Mouse (Mus musculus) embryonic facial prominence, embryonic 12.5 days (tissue): Measurements from ENCODE around the gene Satb2. TPM values are rescaled to one million over a fixed set of nuclear protein-coding genes. Genes with fewer than 3 reads are reported as not detected.

ENCODE experiments used
- ATAC-seq: fragments of 200-750 bp; cut with Nextera tagmentation; 2 replicates; pipeline ENCODE4 v1.8.0; 2017; ENCODE audit not compliant: insufficient number of reproducible peaks, insufficient read depth, low FRiP score, low TSS enrichment
- H3K27ac ChIP-seq: fragments of 300-500 bp; sonication (generic); 2 replicates; pipeline ENCODE4 v1.5.1; 2016; ENCODE audit warnings: mild to moderate bottlenecking
- H3K27me3 ChIP-seq: fragments of 300-500 bp; sonication (generic); 2 replicates; pipeline ENCODE4 v1.6.1; 2016; ENCODE audit warnings: mild to moderate bottlenecking, moderate library complexity
- H3K36me3 ChIP-seq: fragments of 300-500 bp; sonication (generic); 2 replicates; pipeline ENCODE4 v1.6.1; 2016; ENCODE audit warnings: mild to moderate bottlenecking
- H3K4me1 ChIP-seq: fragments of 300-500 bp; sonication (generic); 2 replicates; pipeline ENCODE4 v1.6.1; 2016
- H3K4me2 ChIP-seq: fragments of 300-500 bp; sonication (generic); replicated peaks from 2 replicates; pipeline ENCODE4 v1.6.1; 2016; ENCODE audit warnings: mild to moderate bottlenecking, moderate library complexity
- H3K4me3 ChIP-seq: fragments of 300-500 bp; sonication (generic); 2 replicates; pipeline ENCODE4 v1.5.1; 2016; ENCODE audit warnings: mild to moderate bottlenecking
- H3K9ac ChIP-seq: fragments of 300-500 bp; sonication (generic); 2 replicates; pipeline ENCODE4 v1.6.1; 2016; ENCODE audit warnings: mild to moderate bottlenecking, moderate library complexity
- H3K9me3 ChIP-seq: fragments of 300-500 bp; sonication (generic); 2 replicates; pipeline ENCODE4 v1.6.1; 2016; ENCODE audit warnings: mild to moderate bottlenecking, moderate library complexity
- WGBS: fragments of 180-500 bp; shearing (Covaris S2); methylation state at CpG from one replicate; pipeline ENCODE4 v1.1.7; 2016; 5-methylcytosine and 5-hydroxymethylcytosine counted together
- polyA plus RNA-seq: library from polyadenylated mRNA; unstranded; fragments of >200 nt; fragmentation: Nextera tagmentation; extraction: Ambion mirVana; gene quantifications from 2 replicates; pipeline ENCODE4 v1.2.1, GENCODE M21; 2016

Gene Satb2
- polyA plus RNA-seq, 1 experiment from 2014 or later, result 18.9 TPM

GRCm38 (mm10) chr1:56862799-56863198 lies 115.7 kb downstream of the Satb2 start:
- H3K27ac ChIP-seq, result no peak overlapping the region
- H3K36me3 ChIP-seq, result no peaks in the 10 kb centered on the region
- 0 out of 2 replicates have a peak, but pooled peaks cover 5% of the 10 kb centered on the region for H3K4me1 ChIP-seq
- no peak overlapping the region for H3K9ac ChIP-seq
- no peak for ATAC-seq
- no peak overlapping the region for H3K4me3 ChIP-seq
- H3K4me2 ChIP-seq, result no peak overlapping the region
- 27% methylated on average over 4 of the region's 4 CpGs for WGBS
- H3K9me3 ChIP-seq, result no peaks in the 10 kb centered on the region
- no peaks in the 10 kb centered on the region for H3K27me3 ChIP-seq

- H3K9ac ChIP-seq, result no peak overlapping the region
- no peaks in the 10 kb centered on the region for H3K36me3 ChIP-seq
- H3K27ac ChIP-seq, result no peak overlapping the region
- H3K4me2 ChIP-seq, result no peak overlapping the region
- no peaks in the 10 kb centered on the region for H3K27me3 ChIP-seq
- H3K4me3 ChIP-seq, result no peak overlapping the region
- 79% methylated on average over 8 of the region's 8 CpGs for WGBS
- no peak for ATAC-seq
- no peaks in the 10 kb centered on the region for H3K9me3 ChIP-seq
- H3K4me1 ChIP-seq, result 0 out of 2 replicates have a peak, but pooled peaks cover 5% of the 10 kb centered on the region
These were observed 121.2 kb downstream of the Satb2 start for GRCm38 (mm10) chr1:56857202-56857601.

- no peak overlapping the region for H3K9ac ChIP-seq
- H3K27ac ChIP-seq, result no peak overlapping the region
- H3K36me3 ChIP-seq, result no peaks in the 10 kb centered on the region
- no peak for ATAC-seq
- no peaks in the 10 kb centered on the region for H3K27me3 ChIP-seq
- H3K4me2 ChIP-seq, result no peak overlapping the region
- no peaks in the 10 kb centered on the region for H3K9me3 ChIP-seq
- no peak overlapping the region for H3K4me3 ChIP-seq
- WGBS, result 90% methylated on average over 8 of the region's 8 CpGs
- H3K4me1 ChIP-seq, result no peaks in the 10 kb centered on the region
These were observed 128.0 kb downstream of the Satb2 start for GRCm38 (mm10) chr1:56850446-56850845.

DNA sequence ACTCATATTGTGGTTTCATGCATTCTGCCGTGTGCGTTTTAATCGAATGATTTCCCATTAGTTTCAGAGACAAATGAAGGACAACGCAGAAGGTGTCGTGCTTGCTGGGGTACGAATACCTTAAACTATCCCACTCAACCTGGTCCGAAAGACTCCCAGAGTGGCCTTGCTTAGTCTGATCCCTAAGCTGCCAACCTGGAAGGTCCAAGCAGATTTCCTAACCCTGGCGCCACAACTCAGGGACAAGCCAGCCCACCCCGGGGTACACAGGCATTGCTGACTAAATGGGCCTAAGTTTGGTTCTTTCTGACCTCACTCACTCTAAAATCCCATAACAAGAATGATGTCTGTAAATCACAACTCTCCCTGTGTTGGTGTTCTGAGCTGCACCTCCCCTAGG lies 132.1 kb downstream of the Satb2 start:
- 92% methylated on average over 9 of the region's 9 CpGs for WGBS
- H3K27me3 ChIP-seq, result no peaks in the 10 kb centered on the region

GRCm38 (mm10) chr1:56845523-56846118 lies 132.8 kb downstream of the Satb2 start:
- no peaks in the 10 kb centered on the region for H3K27me3 ChIP-seq
- H3K9ac ChIP-seq, result no peak overlapping the region
- no peak for ATAC-seq
- 65% methylated on average over 8 of the region's 8 CpGs for WGBS
- no peaks in the 10 kb centered on the region for H3K9me3 ChIP-seq
- no peak overlapping the region for H3K4me3 ChIP-seq
- no peaks in the 10 kb centered on the region for H3K4me1 ChIP-seq
- no peak overlapping the region for H3K27ac ChIP-seq
- no peak overlapping the region for H3K4me2 ChIP-seq
- no peaks in the 10 kb centered on the region for H3K36me3 ChIP-seq

More for the DNA sequence above, 132.1 kb downstream of the Satb2 start:
- no peaks in the 10 kb centered on the region for H3K4me1 ChIP-seq
- no peak overlapping the region for H3K27ac ChIP-seq
- H3K36me3 ChIP-seq, result no peaks in the 10 kb centered on the region
- ATAC-seq, result no peak
- H3K9me3 ChIP-seq, result no peaks in the 10 kb centered on the region
- H3K4me3 ChIP-seq, result no peak overlapping the region
- H3K9ac ChIP-seq, result no peak overlapping the region
- H3K4me2 ChIP-seq, result no peak overlapping the region

- 18% methylated on average over 10 of the region's 10 CpGs for WGBS
- no peak for ATAC-seq
- no peak overlapping the region for H3K9ac ChIP-seq
- no peaks in the 10 kb centered on the region for H3K27me3 ChIP-seq
- H3K9me3 ChIP-seq, result no peaks in the 10 kb centered on the region
- H3K4me2 ChIP-seq, result no peak overlapping the region
- H3K27ac ChIP-seq, result no peak overlapping the region
- H3K4me1 ChIP-seq, result no peaks in the 10 kb centered on the region
- no peak overlapping the region for H3K4me3 ChIP-seq
- no peaks in the 10 kb centered on the region for H3K36me3 ChIP-seq
These were observed 133.7 kb downstream of the Satb2 start for GRCm38 (mm10) chr1:56844551-56845330.

- Histone ChIP-seq H3K9me3 (no peaks in the 10 kb centered on the region), H3K27ac (no peak overlapping the region), H3K4me2 (no peak overlapping the region), H3K9ac (no peak overlapping the region), H3K4me3 (no peak overlapping the region), H3K4me1 (peaks cover 2% of the 10 kb centered on the region; the same call in 1 of the 2 replicates), H3K27me3 (no peaks in the 10 kb centered on the region), H3K36me3 (no peaks in the 10 kb centered on the region)
- ATAC-seq, result no peak
- 59% methylated on average over 1 of the region's 1 CpGs for WGBS
These were observed 139.5 kb downstream of the Satb2 start for GRCm38 (mm10) chr1:56838901-56839300.

DNA sequence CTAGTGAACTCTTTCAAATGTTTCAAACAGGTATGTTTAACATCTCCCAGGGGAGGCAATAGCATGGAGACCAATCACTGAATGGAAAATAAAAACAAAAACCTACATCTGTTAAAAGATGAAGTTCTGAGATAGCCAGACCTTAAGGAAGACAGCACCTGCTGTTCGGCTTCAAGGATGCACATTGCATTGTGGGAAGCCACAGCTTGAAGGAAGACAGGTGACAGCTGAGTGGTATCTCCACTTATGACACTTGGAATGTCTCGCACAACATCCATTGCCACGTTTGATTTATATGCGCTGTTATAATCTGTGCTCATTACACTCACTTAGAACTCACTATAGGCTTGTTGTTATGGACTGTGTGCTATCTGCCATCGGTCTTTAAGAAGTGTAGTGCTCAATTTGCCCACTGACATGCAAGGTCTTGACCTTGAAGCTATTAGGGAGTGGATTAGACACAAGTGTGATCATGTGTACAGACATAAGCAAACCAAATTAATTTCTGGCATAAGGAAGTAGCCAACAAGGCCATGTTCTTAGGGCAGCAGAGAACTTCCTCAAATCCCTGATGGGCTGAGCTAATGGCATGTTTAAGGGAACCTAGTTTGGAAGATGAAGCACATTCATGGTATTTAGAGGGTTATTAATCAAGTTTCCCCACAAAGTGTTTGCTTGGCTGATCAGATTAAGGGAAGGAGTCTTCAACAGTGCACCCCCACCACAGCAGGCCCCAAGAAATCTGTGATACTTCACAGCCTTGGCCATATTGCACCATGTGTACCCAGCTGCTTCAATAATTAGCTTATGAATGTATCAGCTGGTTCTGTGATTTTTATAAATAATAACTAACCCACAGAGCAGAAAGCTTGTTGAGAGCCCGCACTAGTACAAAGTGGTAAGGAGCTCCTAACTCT lies 144.2 kb downstream of the Satb2 start:
- Histone ChIP-seq H3K4me2 (no peak overlapping the region), H3K27me3 (no peaks in the 10 kb centered on the region), H3K9me3 (no peaks in the 10 kb centered on the region), H3K27ac (no peak overlapping the region), H3K9ac (no peak overlapping the region), H3K4me3 (no peak overlapping the region), H3K36me3 (0 out of 2 replicates have a peak, but pooled peaks cover 5% of the 10 kb centered on the region), H3K4me1 (peaks cover 3% of the 10 kb centered on the region; the same call in 1 of the 2 replicates)
- ATAC-seq, result no peak
- 89% methylated on average over 6 of the region's 6 CpGs for WGBS

DNA sequence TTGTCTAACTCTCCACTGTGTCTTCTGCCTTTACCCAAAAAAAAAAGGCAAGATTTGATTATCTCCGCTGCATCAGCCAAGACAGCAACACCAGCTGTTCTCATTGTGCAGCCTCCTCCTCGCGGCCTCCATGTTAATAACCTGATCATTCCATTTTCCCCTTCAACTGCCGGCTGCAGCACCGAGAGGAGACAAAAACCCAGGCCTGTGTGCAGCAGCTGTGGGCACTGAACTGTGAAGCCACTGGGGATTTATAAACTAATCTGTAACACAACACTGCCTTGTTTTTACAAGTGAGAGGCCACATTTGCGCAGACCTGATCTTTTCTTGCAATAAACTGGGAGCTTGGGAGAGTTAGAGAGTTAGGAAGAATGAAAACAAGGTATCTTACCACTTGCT lies 145.1 kb downstream of the Satb2 start:
- Histone ChIP-seq H3K9ac (no peak overlapping the region), H3K27me3 (no peaks in the 10 kb centered on the region), H3K27ac (no peak overlapping the region), H3K36me3 (0 out of 2 replicates have a peak, but pooled peaks cover 5% of the 10 kb centered on the region), H3K4me2 (no peak overlapping the region), H3K4me3 (no peak overlapping the region), H3K4me1 (peaks cover 3% of the 10 kb centered on the region; the same call in 1 of the 2 replicates), H3K9me3 (no peaks in the 10 kb centered on the region)
- 16% methylated on average over 6 of the region's 6 CpGs for WGBS
- ATAC-seq, result no peak

DNA sequence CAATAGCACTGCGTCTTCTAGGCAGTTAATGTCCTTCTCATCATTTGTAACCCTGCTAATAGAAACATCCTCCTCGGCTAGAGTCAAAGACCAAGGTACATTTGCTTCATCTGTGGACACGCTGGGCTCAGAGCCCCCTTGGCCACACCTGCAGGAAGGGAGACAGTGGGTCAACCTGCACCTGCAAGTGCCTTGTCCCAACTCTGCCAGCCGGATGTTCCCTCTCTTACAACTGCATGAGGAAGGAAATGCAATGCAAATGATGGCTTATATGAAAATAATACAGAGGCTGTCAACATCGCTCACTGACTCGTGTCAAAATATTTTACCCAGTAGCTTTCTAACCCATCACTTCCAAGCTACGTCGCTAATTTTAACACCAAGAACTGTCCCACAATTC lies 145.7 kb downstream of the Satb2 start:
- Histone ChIP-seq H3K9ac (no peak overlapping the region), H3K9me3 (no peaks in the 10 kb centered on the region), H3K4me3 (no peak overlapping the region), H3K27ac (no peak overlapping the region), H3K4me1 (peaks cover 3% of the 10 kb centered on the region; the same call in 1 of the 2 replicates), H3K4me2 (no peak overlapping the region), H3K36me3 (0 out of 2 replicates have a peak, but pooled peaks cover 5% of the 10 kb centered on the region), H3K27me3 (no peaks in the 10 kb centered on the region)
- no peak for ATAC-seq
- WGBS, result 86% methylated on average over 8 of the region's 8 CpGs

- Histone ChIP-seq H3K27me3 (no peaks in the 10 kb centered on the region), H3K4me2 (no peak overlapping the region), H3K4me1 (no peaks in the 10 kb centered on the region), H3K36me3 (no peaks in the 10 kb centered on the region), H3K27ac (no peak overlapping the region), H3K4me3 (no peak overlapping the region), H3K9me3 (no peaks in the 10 kb centered on the region), H3K9ac (no peak overlapping the region)
- ATAC-seq, result no peak
- 88% methylated on average over 5 of the region's 5 CpGs for WGBS
These were observed 155.7 kb downstream of the Satb2 start for GRCm38 (mm10) chr1:56822735-56823134.
